Mouse (Mus musculus) fat pad, adult 2 months (tissue): ENCODE data around the gene Gria1.

Experiments used
- DNase-seq: peaks from one replicate; pipeline ENCODE4 v3.0.0-alpha.2; 2011; ENCODE audit warnings: low read depth, low spot score; ENCODE audit errors: extremely low read depth

Gria1 gene

DNA sequence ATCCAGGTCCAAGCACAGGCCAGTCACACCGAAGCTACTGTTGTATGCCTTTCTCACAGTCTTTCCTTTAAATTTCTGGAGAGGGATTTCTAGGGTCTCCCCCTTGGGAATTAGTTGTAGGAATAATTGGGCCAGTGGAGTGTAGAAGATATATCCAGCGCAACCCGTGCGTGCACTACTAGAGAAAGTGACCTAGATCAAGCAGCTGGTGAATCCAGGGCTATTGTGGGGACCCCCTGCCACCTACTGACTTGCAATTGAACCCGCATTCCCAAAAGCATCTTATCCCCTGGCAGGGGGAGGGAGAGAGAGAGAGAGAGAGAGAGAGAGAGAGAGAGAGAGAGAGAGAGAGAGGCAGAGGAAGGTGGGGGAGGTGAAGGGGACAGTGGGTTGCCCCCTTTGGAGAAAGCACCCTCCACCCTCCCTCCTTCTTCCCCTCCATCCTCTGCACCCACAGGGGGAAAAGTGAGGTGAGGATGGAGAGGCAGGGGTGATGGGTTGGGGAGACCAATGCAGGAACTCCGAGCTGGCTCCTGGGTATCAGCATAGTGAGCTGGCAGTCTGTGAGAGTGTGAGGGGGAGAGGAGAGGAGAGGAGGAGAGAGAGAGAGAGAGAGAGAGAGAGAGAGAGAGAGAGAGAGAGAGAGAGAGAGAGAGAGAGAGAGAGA, at the start of gene Gria1:
Gene Gria1 (plus strand): TSS at position 364 of the 667 bp plus-strand sequence.
- DNase-seq = no peak

DNA sequence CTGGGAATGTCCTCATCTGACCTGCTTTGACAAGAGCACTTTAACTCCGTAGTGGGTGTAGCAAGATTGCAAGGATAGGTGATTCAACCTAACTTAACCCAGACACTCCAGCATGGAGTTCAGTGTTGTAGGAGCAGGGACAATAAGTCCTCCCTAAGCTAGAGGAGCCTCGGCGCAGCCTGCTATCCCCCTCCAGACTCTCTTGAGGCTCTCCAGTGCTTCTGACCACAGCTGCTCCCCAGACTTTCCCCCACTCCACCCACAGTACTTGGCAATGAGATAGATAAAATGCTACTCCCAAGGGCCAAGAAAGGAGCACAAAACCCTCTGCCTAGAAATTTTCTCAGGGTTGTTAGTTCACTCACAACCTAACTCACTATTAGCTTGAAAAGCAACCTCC, 49.4 kb upstream of the Gria1 start:
- DNase-seq = no peak

DNA sequence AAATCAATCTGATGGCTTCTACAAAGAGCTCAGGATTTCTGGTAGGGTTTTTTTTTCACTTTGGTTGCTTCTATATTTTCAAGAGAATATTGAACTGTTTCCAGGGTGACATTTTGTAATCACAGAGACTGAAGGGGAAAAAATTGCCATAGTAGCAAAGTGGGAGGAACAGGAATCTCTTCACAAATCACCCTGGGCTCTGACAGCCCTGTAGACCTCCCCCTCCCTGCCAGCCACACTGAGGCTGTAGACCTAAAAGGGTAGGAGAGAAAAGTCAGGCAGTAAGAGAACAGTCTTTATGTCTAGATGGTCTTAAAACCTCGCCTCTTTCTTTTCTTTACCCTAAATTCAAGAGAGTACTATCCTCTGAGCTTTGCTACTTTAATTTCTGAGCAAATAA, 38.4 kb upstream of the Gria1 start:
- no peak for DNase-seq

DNA sequence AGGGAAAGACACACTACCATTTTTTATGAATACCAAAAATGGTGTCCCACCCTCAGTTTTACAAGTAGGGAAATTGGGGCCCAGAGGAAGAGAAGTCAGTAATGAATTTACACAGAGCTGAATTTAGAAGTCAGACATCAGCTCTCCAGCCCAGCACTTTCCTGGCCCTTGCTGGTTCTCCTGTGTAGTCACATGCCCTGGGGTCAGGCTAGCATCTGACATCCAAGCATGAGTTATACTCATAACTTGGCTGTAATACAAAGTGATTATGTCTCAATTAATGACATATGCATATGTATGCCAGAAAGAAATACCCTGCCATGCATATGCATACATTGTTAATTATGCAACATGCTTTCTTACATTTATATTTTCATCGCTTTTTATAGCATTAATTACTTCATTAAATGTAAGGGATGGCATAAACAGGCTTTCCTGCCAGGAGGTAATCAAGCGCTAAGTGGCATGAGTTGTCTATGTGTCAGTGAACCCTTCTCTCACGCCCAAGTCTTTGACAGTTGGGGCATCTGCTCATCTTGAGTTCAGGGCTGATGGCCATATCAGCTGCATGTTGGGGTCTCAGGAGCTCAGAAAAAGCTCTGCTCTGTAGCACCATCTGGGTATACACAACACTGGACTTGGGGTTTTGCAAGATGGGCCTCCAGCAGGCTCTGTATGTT, 26.7 kb upstream of the Gria1 start:
- DNase-seq = no peak

DNA sequence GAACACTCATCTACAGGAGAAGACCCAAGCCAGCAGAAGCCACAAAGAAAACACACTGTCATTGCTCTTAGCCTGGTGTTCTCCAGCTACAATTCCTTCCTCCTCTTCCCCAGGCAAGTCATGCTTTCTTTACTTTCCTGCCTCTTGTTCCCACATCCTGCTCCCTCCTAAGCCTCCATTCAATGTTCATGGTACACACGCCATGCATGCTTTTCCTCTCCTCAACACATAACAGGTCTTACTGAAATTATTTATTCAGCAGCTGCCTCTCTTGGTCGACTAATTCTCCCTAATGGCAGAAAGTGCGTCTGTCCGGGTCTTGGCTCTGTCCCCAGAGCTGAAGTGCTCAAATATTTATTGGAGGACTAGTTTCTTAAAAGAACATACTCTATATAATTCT, 25.7 kb upstream of the Gria1 start:
- DNase-seq = no peak

DNA sequence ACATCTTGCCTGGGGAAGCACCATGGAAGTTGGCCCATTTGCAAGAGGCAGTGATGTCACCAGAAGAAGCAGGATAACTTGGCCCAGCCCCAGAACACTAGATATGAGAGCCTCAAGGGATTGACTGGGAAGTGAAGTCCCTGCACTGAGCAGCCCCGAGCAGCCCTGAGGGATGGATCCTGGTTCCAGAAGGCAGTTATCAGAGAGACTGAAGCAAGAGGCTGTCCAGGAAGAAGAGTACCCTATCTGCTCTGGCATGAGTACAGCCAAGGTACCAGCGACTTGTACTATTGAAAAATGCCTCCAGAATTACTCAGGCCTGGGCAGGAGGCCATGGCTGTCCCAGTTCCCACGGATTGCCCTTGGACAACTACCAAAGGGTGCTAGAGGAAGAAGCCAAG, 11.6 kb upstream of the Gria1 start:
- DNase-seq = no peak

DNA sequence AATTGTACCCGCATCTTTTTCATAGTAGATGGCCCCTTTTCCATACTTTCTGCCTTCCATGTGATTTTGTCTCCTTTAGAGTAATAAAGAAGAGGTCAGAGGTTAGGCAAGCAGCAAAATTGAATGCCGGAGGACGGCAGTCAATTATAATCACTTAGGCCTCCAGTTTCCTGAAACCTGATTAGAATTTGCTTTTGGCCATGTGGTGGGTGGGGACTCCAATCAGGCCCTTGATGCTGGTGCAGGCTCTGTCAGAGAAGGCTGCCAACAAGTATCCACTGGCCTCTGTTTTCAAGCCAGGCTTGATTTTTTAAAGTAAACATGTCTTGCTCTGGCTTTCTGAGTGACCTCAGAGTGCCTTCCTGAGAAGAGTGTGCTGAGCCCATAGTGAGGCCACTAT, 6.6 kb upstream of the Gria1 start:
- DNase-seq = no peak

DNA sequence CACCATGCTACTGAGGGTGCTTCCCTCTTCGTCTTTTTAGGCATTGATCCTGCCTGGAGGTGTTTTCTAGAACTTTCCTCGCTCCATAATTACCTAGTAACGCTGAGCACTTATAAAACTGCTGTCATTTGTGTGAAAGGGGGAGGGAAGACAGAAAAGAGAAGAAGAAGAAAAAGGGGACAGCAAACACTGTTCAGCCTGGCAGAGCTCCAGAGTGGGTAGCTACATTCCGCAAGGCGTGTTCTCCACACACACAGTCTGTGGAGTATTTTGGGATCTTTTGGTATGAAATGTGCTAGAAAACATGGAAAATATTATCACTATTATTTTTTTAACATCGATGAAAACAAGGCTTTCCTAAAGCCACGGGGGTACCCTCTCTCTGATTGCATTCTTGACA, 5.8 kb upstream of the Gria1 start:
- no peak for DNase-seq

DNA sequence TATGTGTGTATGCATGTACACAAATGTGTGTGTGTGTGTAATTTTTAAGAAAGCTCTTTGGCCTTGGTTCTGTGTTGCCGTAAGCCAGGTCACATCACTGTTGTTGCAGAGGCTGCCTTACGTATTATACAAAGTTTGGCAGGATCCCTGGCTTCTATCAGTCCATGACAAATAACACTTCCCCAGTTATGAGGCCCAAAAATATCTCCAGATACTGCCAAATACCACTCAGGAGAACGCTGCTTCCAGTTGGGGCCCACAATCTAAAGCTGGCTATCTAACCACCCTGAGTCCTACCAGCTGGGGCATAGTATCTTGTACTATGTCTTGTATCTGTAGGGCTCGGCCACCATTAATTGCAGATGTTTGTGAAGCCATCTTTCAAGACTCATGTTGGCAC, 3.4 kb upstream of the Gria1 start:
- DNase-seq = no peak

DNA sequence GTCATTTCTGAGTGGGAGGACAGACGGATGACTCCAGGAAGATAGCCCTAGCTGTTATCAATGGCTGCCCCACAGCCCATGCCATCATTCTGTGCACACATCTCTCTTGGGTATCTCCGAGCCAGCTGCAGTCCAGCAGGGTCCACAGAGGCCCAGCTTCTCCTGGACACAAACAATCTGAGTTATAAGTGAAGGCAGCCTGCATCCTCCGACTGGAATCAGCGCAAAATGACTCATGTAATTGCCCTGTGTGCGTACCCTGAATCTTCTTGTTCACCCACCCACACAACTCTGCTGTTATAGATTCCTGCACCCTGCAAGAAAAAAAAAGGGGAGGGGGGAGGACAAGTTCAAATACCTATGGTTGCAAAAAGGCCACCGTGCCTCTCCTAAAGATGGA, 576 bp upstream of the Gria1 start:
- no peak for DNase-seq

DNA sequence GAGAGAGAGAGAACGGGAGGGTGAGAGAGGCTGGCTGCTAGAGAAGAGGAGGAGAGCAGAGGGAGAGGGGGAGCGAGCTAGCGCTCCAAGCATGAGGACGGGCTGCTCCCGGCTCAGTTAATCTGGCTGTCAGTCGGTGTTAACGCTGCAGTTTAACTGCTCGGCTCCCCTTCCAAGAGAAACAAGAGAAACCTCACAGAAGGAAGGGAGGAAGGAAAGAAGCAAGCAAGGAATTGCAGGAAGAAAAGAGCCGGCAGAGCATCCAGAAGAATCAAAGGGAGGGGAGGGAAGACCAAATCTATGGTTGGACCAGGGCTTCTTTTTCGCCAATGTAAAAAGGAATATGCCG, 478 bp downstream of the Gria1 start:
- no peak for DNase-seq

DNA sequence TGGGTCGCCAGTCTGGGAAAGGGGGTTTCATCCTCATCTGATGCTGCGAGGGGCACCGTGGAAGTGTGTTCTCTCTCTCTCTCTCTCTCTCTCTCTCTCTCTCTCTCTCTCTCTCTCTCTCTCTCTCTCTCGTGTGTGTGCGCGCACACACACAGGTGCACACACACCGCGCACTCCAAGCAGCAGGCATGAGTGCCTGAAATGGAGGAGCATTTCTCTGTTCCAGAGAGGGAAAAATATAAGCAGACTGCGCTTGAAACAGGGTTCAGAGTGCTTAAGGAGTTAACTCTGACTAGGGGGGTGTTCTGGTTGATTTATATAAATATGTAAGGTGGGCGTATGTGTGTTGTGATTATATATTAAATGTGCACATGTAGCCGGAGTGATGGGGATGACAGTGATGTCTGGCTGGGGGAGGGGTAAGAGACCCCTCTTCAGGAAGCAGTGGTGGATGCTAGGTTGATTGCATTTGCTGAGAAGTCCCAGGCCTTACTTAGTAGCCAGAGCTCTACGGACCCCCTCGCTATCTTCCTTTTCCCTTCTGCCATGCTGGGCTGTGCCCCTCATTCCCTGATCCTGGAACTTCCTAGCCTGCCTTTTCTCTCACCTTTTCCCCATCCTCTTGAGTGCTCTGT, 1.2 kb downstream of the Gria1 start:
- DNase-seq = no peak

DNA sequence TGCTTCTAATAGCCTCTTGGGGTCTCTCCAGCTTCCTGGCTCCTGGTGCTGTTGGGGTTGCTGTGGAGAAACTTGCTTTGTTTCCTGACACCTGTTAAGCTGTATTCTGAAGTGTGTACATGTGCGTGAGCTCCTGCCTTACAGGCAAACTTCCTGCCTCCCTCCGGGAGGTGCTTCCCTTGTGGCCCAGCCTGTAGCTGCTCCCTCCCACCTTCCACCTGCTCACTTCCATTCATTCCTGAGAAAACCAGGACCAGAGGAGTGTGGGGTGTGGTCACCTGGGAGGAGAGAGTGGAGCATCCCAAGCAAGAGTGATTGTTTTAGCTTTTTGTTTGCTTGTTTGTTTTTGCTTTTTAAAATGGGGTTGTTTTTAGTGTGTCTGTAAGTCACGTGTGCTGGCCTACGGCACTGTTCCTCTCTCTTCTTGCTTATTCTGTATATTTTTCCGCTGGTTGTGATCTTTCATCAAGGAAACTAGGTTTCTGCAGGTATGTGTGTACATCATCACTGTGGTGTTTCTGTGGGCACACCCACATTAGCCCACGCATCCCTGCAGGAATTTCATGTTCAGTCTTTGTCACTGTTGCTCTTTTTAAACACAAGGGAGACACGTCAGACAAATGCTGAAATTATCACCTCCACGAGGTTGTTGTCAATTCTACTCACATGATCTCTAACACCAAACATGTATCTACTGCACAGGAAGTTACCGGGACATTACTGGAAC, 2.4 kb downstream of the Gria1 start:
- no peak for DNase-seq

DNA sequence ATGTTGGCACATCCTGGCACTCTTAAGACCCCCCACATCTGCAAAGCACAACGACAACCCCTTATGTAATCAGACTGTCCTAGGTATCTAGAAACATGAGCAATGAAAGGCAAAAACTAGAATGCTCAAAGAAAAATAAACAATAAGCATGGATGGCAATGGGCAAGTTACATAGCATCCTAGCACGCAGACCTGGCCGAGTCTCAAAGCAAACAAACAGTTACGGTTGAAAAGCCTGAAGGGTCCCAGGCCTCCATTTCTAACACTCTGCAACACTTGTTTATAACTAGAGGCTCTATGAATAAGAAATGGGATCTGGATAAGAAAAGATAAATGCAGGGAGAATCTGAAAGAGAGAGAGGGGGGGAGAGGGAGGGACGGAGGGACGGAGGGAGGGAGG, 3.2 kb downstream of the Gria1 start:
- no peak for DNase-seq

DNA sequence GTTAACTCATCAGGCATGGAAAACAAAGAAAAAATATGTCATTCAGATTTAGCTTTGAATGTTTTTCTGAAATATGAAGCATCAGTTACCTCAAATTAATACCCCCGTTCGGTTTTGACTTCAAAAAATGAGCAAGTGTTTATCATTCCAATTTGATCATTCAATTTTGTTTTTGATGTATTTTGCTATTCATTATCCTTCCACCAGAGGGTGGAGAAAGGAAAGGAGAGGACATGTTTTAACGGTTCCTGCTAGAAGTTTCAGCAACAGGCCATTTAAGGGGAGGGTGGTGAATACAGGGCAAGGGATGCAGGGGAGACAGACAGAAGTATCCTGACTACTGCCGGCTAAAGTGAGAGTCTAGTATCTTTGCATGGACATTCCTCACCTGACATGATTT, 7.3 kb downstream of the Gria1 start:
- no peak for DNase-seq

DNA sequence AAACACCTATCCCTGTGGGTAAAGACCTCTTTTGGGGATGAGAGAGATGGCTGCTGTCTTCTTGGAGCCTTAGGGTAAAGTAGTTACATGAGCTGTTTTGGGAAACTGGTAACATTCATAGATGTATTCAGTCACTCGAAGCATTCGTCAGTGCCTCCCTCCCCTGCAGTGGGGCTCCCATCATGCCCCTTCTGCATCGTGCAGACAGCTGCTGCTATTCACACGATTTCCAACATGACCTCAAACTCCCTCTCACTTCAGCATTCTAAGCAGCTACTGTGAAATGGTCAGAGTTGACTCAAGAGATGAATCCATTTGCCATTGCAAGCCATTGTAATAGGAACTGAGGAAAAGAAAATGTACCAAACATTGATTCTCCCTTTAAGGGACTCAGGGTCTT, 11.2 kb downstream of the Gria1 start:
- no peak for DNase-seq

DNA sequence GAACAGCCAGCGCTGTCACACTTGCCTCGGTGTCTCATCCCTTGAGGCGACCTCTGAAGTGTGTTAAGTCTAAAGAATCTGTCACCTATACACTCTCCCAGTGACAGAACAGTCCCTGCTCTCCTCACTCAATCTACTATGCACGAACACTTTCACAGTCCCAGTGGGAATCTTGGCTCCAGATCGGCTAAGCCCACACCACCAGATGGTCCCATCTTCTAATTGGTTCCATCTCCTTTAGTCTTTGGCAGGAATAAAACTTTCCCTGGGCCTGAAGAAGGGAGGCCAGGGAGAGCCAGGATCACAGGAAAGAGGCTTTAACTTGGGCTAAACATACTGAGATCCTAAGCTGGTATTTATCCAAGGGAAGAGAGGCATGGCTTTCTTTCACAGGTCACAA, 19.3 kb downstream of the Gria1 start:
- DNase-seq = no peak

DNA sequence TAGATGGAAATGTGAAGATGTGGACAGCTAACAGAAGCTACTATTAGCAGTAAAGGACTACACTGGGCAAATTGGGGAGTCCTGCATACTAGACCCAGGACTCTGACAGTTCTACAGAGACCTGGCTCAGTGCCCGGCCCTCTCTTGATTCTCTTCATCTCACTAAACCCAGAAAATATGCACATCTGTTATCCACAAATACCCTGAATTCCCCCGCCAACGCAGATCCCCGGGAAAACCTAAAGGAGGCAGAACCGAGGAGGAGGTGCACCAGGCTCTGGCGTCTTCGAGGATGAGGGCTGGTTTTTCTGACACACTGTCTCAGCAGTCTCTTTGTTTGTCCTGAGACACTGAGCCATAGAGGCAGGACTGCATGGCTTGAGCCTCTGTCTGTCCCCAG, 27.6 kb downstream of the Gria1 start:
- no peak for DNase-seq

DNA sequence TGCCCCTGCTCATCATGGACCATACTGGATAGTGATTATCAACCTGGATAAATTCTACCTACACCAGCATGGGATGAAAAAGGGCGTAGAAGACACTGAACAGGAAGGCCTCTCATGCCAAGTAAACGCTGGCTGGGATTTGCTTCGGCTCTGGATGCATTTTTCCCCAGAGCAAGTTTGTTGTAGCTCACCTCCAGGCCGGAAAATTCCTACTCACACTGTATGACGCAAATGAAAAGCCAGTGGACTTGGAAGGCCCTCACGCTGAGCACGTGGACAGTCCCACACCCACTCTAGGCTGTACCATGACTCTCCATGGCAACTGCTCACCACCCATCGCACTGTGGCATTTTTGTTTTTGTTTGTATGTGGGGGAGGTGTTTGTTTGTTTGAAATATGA, 28.1 kb downstream of the Gria1 start:
- no peak for DNase-seq

DNA sequence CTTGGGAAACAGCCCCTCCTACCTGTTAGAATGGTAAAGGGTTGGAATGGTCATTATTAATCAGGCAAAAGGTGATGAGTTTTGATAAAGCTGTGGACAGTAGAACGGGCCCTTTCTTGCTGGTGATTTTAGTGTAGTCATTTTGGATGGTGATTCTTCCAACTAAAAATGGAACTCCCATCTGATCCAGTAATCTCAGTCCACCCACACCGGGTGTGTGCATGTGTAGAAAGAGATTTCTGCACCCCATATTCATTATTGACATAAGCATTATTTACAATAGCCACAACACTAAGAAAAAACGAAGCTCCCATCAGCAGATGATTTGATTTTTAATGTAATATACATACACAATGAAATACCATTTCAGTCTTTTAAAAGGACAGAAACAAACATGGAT, 30.9 kb downstream of the Gria1 start:
- DNase-seq = no peak

DNA sequence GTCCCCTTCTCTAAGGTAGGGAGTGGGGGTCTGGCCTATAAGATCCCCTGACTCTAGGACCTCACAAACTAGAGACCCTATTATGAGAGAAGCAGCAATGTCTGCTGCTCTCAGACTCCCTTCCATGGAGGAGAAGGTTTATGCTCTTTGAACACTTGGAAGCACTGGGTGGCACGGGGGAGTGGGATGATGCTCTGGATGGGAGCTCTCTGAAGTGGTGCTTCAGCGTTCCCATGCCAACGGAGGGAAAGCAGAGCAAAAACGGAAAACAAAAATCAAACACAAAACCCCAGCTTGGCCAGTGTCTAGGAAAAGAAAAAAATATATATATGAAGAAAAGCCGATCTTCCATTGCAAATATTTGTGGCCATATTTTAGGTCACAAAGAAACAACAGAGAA, 33.0 kb downstream of the Gria1 start:
- no peak for DNase-seq
